Mouse (Mus musculus) layer of hippocampus, adult 2 months (tissue): ENCODE measurements around the gene Dusp27. TPM values are rescaled to one million over a fixed set of nuclear protein-coding genes. Genes with fewer than 3 reads are reported as not detected.
A peak's percentile ranks its signal among the peaks of the same experiment; 100 is the strongest.
"Not testable (repeated sequence)": the region's sequence is repeated elsewhere in the genome, so short reads cannot be mapped to it uniquely, and the experiment has no call there.

ENCODE experiments used
- DNase-seq, 2 experiments: peaks; one replicate each; pipeline ENCODE4 v3.0.0; 2022; ENCODE audit warnings: low spot score in 2 of 2
- H3K27ac ChIP-seq: fragments of 200-600 bp; 2 replicates; pipeline ENCODE4 v1.8.1; 2022
- H3K4me3 ChIP-seq: fragments of 200-600 bp; 2 replicates; pipeline ENCODE4 v1.8.1; 2022; ENCODE audit warnings: mild to moderate bottlenecking
- CTCF ChIP-seq: fragments of 200-600 bp; conservative IDR thresholded peaks from 2 replicates; pipeline ENCODE4 v1.8.1; 2022; ENCODE audit warnings: antibody characterized with exemption, mild to moderate bottlenecking, moderate library complexity
- total RNA-seq, 2 experiments: library from RNA; stranded (reverse); gene quantifications; 2 replicates each; pipeline ENCODE4 v1.2.3; 2021

Gene Dusp27
- total RNA-seq, 2 experiments from 2014 or later: not detected

DNA sequence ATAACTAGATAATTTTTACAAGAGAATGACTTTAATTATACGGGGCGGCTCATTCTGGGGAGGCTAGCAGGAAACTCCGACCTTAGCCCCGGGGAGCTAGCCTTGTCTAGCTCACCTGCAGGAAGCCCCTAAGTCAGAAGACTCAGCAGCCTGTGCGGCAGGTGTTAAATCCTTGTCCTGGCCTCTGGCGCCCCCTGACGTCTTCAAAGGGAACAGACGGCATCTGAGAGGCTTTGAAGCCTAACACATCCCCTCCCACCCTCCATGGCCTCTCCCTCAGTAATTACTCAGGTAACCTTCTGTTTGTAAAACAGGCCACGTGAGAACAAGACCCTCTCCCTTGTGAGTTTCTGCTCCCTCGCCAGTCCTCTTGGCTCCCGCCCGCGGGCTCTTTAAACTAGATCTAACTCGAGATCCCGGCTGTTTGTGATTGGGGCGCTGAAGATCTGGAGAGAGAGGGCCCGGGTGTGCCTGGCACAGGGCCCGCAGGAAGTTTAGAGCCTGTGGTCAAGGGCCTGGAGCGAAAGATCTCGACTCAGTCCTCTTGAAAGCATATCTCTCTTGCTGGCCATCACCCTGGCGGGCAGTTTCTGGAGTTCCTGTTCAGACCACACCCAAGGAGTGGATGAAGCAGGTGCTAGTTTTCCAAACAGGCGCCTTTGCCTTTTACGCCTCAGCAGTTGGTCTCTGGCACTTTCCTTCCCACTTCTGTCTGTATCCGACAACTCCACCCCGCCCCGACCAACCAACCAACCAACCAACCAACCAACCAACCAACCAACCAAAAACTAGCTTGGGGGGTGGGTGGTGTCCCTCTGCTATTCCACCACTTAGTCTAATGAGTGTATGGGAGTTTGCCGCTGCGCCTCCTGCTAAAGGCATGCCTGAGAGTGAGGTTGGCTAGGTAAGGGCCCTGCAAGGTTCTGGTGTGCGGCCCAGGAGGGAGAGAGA is 26.7 kb upstream of the Dusp27 start:
- peak; percentile 65 to 81 for DNase-seq
- peak; percentile 97 for TF ChIP-seq CTCF
- Histone ChIP-seq H3K4me3 (no peak overlapping the region), H3K27ac (no peak overlapping the region)

- Histone ChIP-seq H3K4me3 (no peak overlapping the region), H3K27ac (no peak overlapping the region)
- peak; percentile 99; the same call in 1 of the 2 replicates for TF ChIP-seq CTCF
- peak; percentile 80 to 97 for DNase-seq
Measured at GRCm38 (mm10) chr1:166153351-166154120, 25.8 kb upstream of the Dusp27 start.

GRCm38 (mm10) chr1:166152034-166152433 is 24.3 kb upstream of the Dusp27 start:
- Histone ChIP-seq H3K4me3 (no peak overlapping the region), H3K27ac (no peak overlapping the region)
- no peak for TF ChIP-seq CTCF
- no peak for DNase-seq

- Histone ChIP-seq H3K4me3 (no peak overlapping the region), H3K27ac (no peak overlapping the region)
- DNase-seq: no peak
- peak; percentile 65 for TF ChIP-seq CTCF
Measured at GRCm38 (mm10) chr1:166151341-166151740, 23.6 kb upstream of the Dusp27 start.

DNA sequence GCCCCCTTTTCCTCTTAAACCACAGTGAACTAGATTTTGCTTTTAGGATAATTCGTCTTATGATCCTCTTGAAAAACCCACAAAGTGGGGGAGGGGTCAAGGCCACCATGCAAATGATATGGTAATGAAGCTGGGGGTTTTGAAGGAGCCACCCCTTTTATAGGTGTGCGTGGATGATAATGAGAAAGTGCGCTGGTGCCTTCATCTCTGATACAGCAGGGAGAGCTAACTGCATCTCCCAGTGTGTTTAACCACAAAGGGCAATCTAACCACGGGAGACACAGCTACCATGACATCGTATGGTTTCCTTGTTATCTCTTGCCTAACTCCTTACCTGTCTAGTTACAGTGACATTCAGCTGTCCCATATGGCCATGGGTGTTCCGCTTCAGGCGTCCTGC is 22.3 kb upstream of the Dusp27 start:
- no peak for TF ChIP-seq CTCF
- no peak overlapping the region for H3K4me3 ChIP-seq

DNA sequence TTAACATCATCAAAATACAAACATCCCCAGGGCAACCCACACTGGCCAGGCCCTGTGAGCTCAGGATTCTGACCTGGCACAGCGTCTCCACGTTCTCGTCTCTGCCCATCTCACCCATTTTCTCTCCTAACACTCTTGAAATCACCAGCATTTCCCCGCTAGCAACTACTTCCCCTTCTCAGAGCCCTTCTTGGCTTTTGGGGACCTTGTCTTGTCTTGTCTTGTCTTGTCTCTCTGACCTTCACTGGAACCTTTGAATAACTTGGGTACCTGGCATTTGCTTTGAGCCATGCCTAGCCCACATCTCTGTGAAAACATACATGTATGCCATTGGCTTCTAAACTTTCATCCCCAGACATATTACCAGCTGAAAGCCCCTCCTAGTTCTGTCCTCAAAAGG is 21.7 kb upstream of the Dusp27 start:
- no peak overlapping the region for H3K4me3 ChIP-seq
- DNase-seq: no peak
- TF ChIP-seq CTCF: no peak
- H3K27ac ChIP-seq: no peak overlapping the region

More for the DNA sequence above, 22.3 kb upstream of the Dusp27 start:
- no peak for DNase-seq
- no peak overlapping the region for H3K27ac ChIP-seq

GRCm38 (mm10) chr1:166147657-166148056 is 19.9 kb upstream of the Dusp27 start:
- DNase-seq: no peak
- Histone ChIP-seq H3K27ac (no peak overlapping the region), H3K4me3 (no peak overlapping the region)
- no peak for TF ChIP-seq CTCF

- no peak overlapping the region for H3K4me3 ChIP-seq
- H3K27ac ChIP-seq: no peak overlapping the region
- TF ChIP-seq CTCF: no peak
- DNase-seq: no peak
Measured at GRCm38 (mm10) chr1:166146626-166147025, 18.9 kb upstream of the Dusp27 start.

DNA sequence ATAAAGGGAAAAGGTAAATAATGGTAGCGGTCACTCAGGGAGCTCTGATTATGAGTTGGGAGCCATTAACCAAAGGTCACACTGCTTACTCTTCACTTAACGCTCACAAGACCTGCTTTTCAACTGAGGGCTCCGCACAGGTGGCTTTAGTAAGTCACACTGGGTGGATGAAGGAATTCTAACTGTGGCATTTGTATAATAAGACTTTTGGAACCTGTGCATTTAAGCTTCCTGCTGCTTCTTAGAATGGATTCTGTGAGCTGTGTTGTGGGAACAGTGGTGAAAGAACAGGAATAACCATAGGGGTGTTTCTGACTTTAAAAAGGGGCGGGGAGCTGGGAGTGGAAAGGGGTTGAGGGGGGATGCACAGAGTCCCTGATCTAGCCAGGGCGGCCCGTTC is 14.6 kb upstream of the Dusp27 start:
- no peak overlapping the region for H3K4me3 ChIP-seq
- no peak for DNase-seq
- TF ChIP-seq CTCF: no peak
- no peak overlapping the region for H3K27ac ChIP-seq

DNA sequence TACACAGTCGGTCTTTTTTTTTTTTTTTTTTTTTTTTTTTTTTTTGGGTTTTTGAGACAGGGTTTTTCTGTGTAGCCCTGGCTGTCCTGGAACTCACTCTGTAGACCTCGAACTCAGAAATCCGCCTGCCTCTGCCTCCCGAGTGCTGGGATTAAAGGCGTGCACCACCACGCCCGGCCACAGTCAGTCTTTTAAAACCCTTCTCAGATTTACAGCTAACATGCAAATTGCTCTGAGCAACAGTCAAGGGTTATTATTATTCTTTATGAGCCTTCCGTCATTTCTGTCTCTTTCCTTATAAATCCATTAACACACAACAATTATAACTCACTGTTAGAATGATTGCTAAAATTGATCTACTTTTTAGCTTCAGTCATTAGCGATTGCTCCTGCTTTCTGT is 14.1 kb upstream of the Dusp27 start:
- DNase-seq, H3K27ac ChIP-seq, H3K4me3 ChIP-seq: not testable (repeated sequence)

DNA sequence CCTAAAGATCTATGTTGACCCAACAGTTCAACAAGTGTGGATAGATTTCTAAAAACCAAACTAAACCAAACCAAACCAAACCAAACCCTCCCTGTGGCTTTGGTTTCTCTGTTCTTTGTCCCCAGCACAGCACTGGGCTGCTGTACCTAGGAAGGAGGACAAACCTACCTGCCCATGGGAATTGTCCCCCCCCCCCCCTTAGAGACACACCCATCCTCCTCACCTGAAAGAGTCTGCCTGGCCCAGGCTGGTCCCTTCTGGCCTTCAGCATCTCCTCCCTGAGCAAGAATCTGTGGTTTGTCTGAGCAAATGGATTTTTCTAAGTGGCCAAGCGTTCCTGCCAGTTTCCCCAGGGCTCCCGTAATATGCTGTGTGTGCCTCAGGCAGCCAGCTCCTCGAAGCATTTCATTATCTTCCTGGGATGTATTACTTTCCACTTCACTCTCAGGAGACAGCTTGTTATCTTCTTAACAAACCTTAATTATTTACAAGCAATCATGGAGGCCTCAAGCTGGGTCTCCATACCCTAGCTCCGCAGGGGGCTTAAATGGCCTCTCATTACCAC is 12.0 kb upstream of the Dusp27 start:
- no peak overlapping the region for H3K4me3 ChIP-seq
- no peak for TF ChIP-seq CTCF
- DNase-seq: no peak
- no peak overlapping the region for H3K27ac ChIP-seq

DNA sequence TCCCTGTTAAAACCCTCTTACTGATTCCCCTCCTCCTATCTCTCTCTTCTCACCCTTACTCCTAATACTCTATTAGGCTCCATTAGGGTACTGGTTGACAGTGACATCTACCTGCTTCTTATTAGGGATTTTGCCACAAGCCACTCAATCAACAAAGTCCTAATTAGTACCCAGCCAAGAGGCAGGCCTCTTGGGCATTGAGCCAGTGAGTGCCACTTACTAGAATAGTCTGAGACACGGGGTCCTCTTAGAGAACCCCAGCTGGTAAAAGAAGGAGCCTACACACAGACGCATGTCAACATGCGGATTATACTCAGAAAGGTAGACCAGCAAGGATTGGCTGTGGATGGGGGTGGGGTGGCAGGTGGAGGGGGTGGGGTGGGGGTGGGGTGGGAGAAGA is 11.4 kb upstream of the Dusp27 start:
- no peak for TF ChIP-seq CTCF
- Histone ChIP-seq H3K27ac (no peak overlapping the region), H3K4me3 (no peak overlapping the region)
- DNase-seq: no peak

DNA sequence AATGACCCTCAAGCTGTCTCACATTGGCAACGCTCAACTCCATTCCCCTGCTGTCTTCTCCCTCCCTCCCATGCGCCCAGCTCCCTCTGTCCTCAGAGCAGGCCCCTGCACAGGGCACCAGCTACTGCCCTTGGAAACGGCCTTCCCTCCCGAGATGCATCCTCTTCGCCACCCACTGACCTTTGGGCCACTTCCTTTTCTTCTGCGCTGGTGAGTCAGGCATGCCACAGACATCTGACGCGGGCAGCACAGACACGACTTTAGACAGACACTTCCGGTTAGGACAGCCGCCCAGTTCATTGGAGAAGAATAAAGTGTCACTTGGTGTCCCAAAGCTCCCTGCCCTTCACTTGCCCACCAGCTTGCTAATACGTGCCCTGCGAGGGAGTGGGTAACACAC is 10.4 kb upstream of the Dusp27 start:
- no peak for DNase-seq

More for the DNA sequence above, 10.4 kb upstream of the Dusp27 start:
- no peak overlapping the region for H3K4me3 ChIP-seq
- no peak for TF ChIP-seq CTCF
- H3K27ac ChIP-seq: no peak overlapping the region
